Mouse (Mus musculus) heart, postnatal 0 days (tissue): Measurements from ENCODE around the gene Cecr2. TPM values are rescaled to one million over a fixed set of nuclear protein-coding genes. Genes with fewer than 3 reads are reported as not detected.

Experiments used
- ATAC-seq: fragments of 200-750 bp; cut with Nextera tagmentation; 2 replicates; pipeline ENCODE4 v1.8.0; 2017; ENCODE audit warnings: low read depth, moderate number of reproducible peaks, moderate library complexity; ENCODE audit not compliant: insufficient read depth
- DNase-seq: peaks from one replicate; pipeline ENCODE4 v3.0.0-alpha.2; 2016; ENCODE audit warnings: low spot score
- H3K27ac ChIP-seq: fragments of 300-500 bp; sonication (generic); 2 replicates; pipeline ENCODE4 v1.5.1; 2014; ENCODE audit warnings: low read depth, mild to moderate bottlenecking
- H3K27me3 ChIP-seq: fragments of 300-500 bp; sonication (generic); 2 replicates; pipeline ENCODE4 v1.6.1; 2014; ENCODE audit warnings: low read length, mixed read lengths; ENCODE audit not compliant: control insufficient read depth, insufficient read depth
- H3K36me3 ChIP-seq: fragments of 300-500 bp; sonication (generic); replicated peaks from 2 replicates; pipeline ENCODE4 v1.6.1; 2014; ENCODE audit warnings: low read length, mixed read lengths; ENCODE audit not compliant: control insufficient read depth, insufficient read depth
- H3K4me1 ChIP-seq: fragments of 300-500 bp; sonication (generic); 2 replicates; pipeline ENCODE4 v1.6.1; 2014; ENCODE audit warnings: antibody characterized with exemption; ENCODE audit not compliant: control insufficient read depth, insufficient read depth
- H3K4me2 ChIP-seq: fragments of 300-500 bp; sonication (generic); 2 replicates; pipeline ENCODE4 v1.6.1; 2014; ENCODE audit warnings: low read depth, mild to moderate bottlenecking, low read length, moderate library complexity
- H3K4me3 ChIP-seq: fragments of 300-500 bp; sonication (generic); 2 replicates; pipeline ENCODE4 v1.5.1; 2014; ENCODE audit warnings: low read depth, low read length
- H3K9ac ChIP-seq: fragments of 300-500 bp; sonication (generic); replicated peaks from 2 replicates; pipeline ENCODE4 v1.6.1; 2014; ENCODE audit warnings: low read depth, low read length, mixed read lengths
- H3K9me3 ChIP-seq: fragments of 300-500 bp; sonication (generic); replicated peaks from 2 replicates; pipeline ENCODE4 v1.6.1; 2016; ENCODE audit warnings: low read length; ENCODE audit not compliant: control insufficient read depth
- CTCF ChIP-seq: IDR thresholded peaks from 2 replicates; pipeline ENCODE4 v1.5.1; 2016; ENCODE audit warnings: antibody characterized with exemption, control low read depth, low read depth
- EP300 ChIP-seq: IDR thresholded peaks from 2 replicates; pipeline ENCODE4 v1.6.1; 2016; ENCODE audit warnings: antibody characterized with exemption, low read depth
- WGBS: fragments of 180-500 bp; shearing (Covaris S2); extraction: QIAGEN DNeasy Blood & Tissue Kit; methylation state at CpG from one replicate; pipeline ENCODE4 v1.1.7; 2014; 5-methylcytosine and 5-hydroxymethylcytosine counted together
- polyA plus RNA-seq: library from polyadenylated mRNA; unstranded; fragments of >200 nt; fragmentation: Nextera tagmentation; extraction: Ambion mirVana; gene quantifications from 2 replicates; pipeline ENCODE4 v1.2.1, GENCODE M21; 2015
- total RNA-seq: library from RNA; depleted of rRNA; stranded (reverse); fragments of >200 nt; gene quantifications from 2 replicates; pipeline ENCODE4 v1.2.3, GENCODE M21; 2014; ENCODE audit warnings: low replicate concordance

Cecr2 gene
- total and polyA plus RNA-seq, 2 experiments from 2014 or later, result 0.87 to 5.8 TPM

DNA sequence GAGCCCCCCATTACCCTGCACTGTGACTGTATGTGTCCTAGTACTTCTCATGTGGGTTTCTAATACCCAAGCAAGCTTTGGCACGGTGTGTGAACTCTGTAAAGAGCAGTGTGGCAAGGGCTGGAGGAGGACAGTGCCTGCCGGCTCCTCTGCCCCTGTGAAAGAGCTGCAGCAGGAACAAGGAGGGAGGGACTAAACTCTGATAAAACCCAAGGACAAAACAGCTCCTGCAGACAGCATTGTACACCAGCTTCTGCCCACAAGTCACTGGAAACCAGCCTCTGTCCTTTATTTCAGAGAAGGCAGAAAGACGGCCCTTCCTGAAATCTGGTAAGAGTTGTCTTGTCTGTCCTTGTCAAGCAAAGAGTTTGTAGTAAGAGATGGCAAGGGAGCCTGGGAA is 110.1 kb downstream of the Cecr2 start:
- WGBS, result 52% methylated on average over 3 of the region's 3 CpGs
- TF ChIP-seq CTCF, result no peak
- TF ChIP-seq EP300, result no peak
- Histone ChIP-seq H3K4me2 (no peak overlapping the region), H3K4me3 (no peak overlapping the region), H3K27me3 (no peaks in the 10 kb centered on the region), H3K27ac (no peak overlapping the region), H3K36me3 (no peaks in the 10 kb centered on the region), H3K4me1 (no peaks in the 10 kb centered on the region), H3K9ac (no peak overlapping the region), H3K9me3 (no peaks in the 10 kb centered on the region)
- DNase-seq, result no peak
- no peak for ATAC-seq

DNA sequence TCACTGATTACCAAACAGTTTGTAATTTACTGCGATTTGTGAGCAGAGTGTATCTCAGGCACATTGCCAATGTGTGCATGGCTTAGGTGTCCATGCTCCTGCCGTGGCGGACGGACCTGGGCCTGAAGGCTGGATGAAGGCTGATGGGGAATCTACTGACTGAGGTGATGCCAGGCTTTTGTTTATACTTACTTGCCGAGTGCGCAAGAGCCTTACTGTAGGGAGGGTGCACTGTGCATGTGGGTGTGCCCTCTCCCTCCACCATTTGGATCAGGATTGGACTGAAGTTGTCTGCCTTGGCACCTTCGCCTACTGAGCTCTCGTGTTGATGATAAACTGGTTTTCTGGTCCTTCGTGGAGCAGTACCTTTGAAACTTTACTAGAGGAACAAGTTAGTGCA is 111.4 kb downstream of the Cecr2 start:
- Histone ChIP-seq H3K36me3 (no peaks in the 10 kb centered on the region), H3K4me2 (no peak overlapping the region), H3K27me3 (no peaks in the 10 kb centered on the region), H3K9me3 (no peaks in the 10 kb centered on the region), H3K27ac (no peak overlapping the region), H3K4me1 (no peaks in the 10 kb centered on the region), H3K9ac (no peak overlapping the region), H3K4me3 (no peak overlapping the region)
- ATAC-seq (no peak), DNase-seq (no peak)
- 76% methylated on average over 9 of the region's 9 CpGs for WGBS
- no peak for TF ChIP-seq EP300
- TF ChIP-seq CTCF, result no peak

DNA sequence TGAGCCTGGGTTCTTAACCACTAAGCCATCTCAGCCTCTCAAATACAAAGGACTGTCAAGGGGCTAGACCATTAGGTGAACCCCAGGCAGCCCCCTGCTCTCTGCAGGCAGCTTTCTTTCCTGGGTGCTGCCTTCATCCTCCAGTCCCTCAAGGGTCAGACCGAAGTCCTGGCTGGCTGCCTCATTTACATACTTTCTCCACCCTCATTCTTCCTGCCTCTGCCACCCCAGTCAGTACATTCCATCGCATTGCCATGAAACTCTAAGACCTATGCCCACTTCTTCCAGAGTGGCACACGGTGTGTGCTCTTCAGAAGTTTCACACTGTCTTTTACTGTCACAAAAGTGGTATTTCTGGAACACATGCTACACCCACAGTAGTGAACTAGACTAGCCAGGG is 112.1 kb downstream of the Cecr2 start:
- ATAC-seq, result no peak
- Histone ChIP-seq H3K36me3 (no peaks in the 10 kb centered on the region), H3K4me2 (no peak overlapping the region), H3K4me3 (no peak overlapping the region), H3K9ac (no peak overlapping the region), H3K4me1 (no peaks in the 10 kb centered on the region), H3K27me3 (no peaks in the 10 kb centered on the region), H3K27ac (no peak overlapping the region), H3K9me3 (no peaks in the 10 kb centered on the region)
- no peak for DNase-seq
- 62% methylated on average over 3 of the region's 3 CpGs for WGBS
- no peak for TF ChIP-seq EP300
- no peak for TF ChIP-seq CTCF

DNA sequence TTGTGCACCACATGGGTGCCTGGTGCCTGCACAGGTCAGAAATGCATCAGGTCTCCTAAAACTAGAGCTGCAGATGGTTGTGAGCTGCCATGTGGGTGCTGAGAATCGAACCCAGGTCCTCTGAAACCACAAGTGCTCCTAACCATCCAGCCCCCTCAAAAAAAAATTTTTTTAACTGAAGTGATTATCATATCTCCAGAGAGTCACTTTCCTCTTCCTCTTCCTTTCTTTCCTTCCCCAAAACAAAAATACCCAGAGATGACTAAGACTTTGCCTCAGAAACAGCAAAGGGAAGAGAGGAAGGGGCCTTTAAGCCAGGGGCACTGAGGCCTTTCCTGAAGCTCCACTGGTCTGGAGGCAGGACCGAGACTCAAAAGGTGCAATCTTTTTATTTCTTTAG is 116.8 kb downstream of the Cecr2 start:
- no peak for TF ChIP-seq EP300
- TF ChIP-seq CTCF, result no peak
- Histone ChIP-seq H3K4me1 (no peaks in the 10 kb centered on the region), H3K9me3 (no peaks in the 10 kb centered on the region), H3K4me3 (no peak overlapping the region), H3K9ac (no peak overlapping the region), H3K4me2 (no peak overlapping the region), H3K36me3 (no peaks in the 10 kb centered on the region), H3K27ac (no peak overlapping the region), H3K27me3 (no peaks in the 10 kb centered on the region)
- ATAC-seq (no peak), DNase-seq (no peak)
- WGBS, result 87% methylated on average over 2 of the region's 2 CpGs

DNA sequence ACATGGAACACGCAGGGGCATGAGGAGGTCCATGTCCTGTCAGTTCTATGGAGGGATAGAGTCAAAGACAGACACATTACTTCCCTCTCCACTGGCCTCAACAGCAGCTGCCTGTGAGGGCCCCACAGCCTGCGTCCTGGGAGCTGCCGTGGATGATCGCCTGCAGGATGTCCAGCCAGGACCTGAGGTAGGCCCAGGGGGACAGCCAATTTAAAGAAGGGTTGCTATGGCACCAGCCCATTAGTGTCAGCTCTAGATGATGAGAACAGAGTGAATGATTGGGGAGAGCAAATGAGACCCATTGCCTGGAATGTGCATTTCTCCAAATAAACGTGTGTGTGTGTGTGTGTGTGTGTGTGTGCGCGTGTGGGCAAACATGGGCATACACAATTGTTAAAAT is 118.2 kb downstream of the Cecr2 start:
- DNase-seq (no peak), ATAC-seq (no peak)
- Histone ChIP-seq H3K4me1 (no peaks in the 10 kb centered on the region), H3K4me2 (no peak overlapping the region), H3K27me3 (no peaks in the 10 kb centered on the region), H3K27ac (no peak overlapping the region), H3K4me3 (no peak overlapping the region), H3K36me3 (no peaks in the 10 kb centered on the region), H3K9me3 (no peaks in the 10 kb centered on the region), H3K9ac (no peak overlapping the region)
- no peak for TF ChIP-seq EP300
- TF ChIP-seq CTCF, result no peak
- 64% methylated on average over 7 of the region's 7 CpGs for WGBS

DNA sequence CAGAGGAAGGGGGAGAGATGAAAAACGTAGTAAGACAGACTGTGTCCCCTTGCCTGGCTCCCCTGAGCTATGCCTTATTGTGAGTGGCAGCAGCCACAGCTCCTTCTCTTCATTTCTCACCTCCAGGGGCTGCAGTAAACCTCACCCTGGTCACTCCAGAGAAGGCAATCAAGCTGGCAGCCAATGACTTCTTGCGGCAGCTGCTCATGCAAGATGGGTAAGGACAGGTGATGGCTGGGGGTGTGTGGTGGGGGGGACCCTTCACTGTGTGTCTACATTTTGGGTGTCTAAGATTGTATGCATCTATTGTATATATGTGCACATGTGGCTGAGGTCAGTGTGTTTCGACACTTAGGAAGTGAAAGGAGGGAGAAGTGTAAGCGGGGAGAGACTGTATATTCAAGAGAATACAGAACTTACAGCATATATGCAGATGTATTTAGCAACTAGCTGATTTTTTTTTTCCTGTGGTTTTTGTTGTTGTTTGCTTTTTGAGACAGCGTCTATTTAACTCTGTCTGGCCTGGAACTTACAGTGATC is 122.0 kb downstream of the Cecr2 start:
- Histone ChIP-seq H3K4me1 (no peaks in the 10 kb centered on the region), H3K36me3 (peaks cover 17% of the 10 kb centered on the region), H3K27me3 (no peaks in the 10 kb centered on the region), H3K27ac (no peak overlapping the region), H3K4me2 (no peak overlapping the region), H3K4me3 (no peak overlapping the region), H3K9me3 (no peaks in the 10 kb centered on the region), H3K9ac (no peak overlapping the region)
- DNase-seq (no peak), ATAC-seq (no peak)
- TF ChIP-seq CTCF, result no peak
- TF ChIP-seq EP300, result no peak
- 82% methylated on average over 5 of the region's 5 CpGs for WGBS
